Mouse (Mus musculus) thymus, adult 2 months (tissue): ENCODE results near the gene Gpr82.

Experiments
- CTCF ChIP-seq: fragments of 200-500 bp; IDR thresholded peaks from 2 replicates; pipeline ENCODE4 v1.5.1; 2012; ENCODE audit warnings: mild to moderate bottlenecking, control low read depth, low read length, moderate library complexity, borderline replicate concordance; ENCODE audit not compliant: control insufficient read depth, poor library complexity, insufficient read depth; ENCODE audit errors: extremely low read depth
- POLR2A ChIP-seq: fragments of 200-500 bp; IDR thresholded peaks from 2 replicates; pipeline ENCODE4 v1.6.1; 2012; ENCODE audit warnings: mild to moderate bottlenecking, low read length, control low read depth, moderate library complexity; ENCODE audit not compliant: control insufficient read depth, poor library complexity, insufficient read depth; ENCODE audit errors: extremely low read depth

- TF ChIP-seq CTCF (no peak), POLR2A (no peak)
Measured at GRCm38 (mm10) chrX:13636398-13636797, 24.8 kb upstream of the Gpr82 start.
